Mouse (Mus musculus) midbrain, embryonic 16.5 days (tissue): Measurements from ENCODE around the gene Nppa. TPM values are rescaled to one million over a fixed set of nuclear protein-coding genes. Genes with fewer than 3 reads are reported as not detected.

Experiments
- ATAC-seq: fragments of 200-750 bp; cut with Nextera tagmentation; 2 replicates; pipeline ENCODE4 v1.8.0; 2017; ENCODE audit warnings: moderate TSS enrichment
- H3K27ac ChIP-seq: fragments of 300-500 bp; sonication (generic); 2 replicates; pipeline ENCODE4 v1.5.1; 2014; ENCODE audit warnings: mild to moderate bottlenecking, low read length, mixed read lengths
- H3K27me3 ChIP-seq: fragments of 300-500 bp; sonication (generic); 2 replicates; pipeline ENCODE4 v1.6.1; 2014; ENCODE audit warnings: low read depth, low read length, mixed read lengths; ENCODE audit not compliant: control insufficient read depth, insufficient read depth
- H3K36me3 ChIP-seq: fragments of 300-500 bp; sonication (generic); 2 replicates; pipeline ENCODE4 v1.6.1; 2014; ENCODE audit warnings: mild to moderate bottlenecking, low read length, moderate library complexity, mixed read lengths; ENCODE audit not compliant: control insufficient read depth, insufficient read depth
- H3K4me1 ChIP-seq: fragments of 300-500 bp; sonication (generic); 2 replicates; pipeline ENCODE4 v1.6.1; 2014; ENCODE audit warnings: mild to moderate bottlenecking, low read length, mixed read lengths; ENCODE audit not compliant: control insufficient read depth, insufficient read depth
- H3K4me2 ChIP-seq: fragments of 300-500 bp; sonication (generic); 2 replicates; pipeline ENCODE4 v1.6.1; 2014; ENCODE audit warnings: mild to moderate bottlenecking, low read length, mixed read lengths
- H3K4me3 ChIP-seq: fragments of 300-500 bp; sonication (generic); 2 replicates; pipeline ENCODE4 v1.5.1; 2014; ENCODE audit warnings: low read depth, mild to moderate bottlenecking, low read length, moderate library complexity, mixed read lengths
- H3K9ac ChIP-seq: fragments of 300-500 bp; sonication (generic); 2 replicates; pipeline ENCODE4 v1.6.1; 2014; ENCODE audit warnings: low read depth, low read length, mixed read lengths
- H3K9me3 ChIP-seq: fragments of 300-500 bp; sonication (generic); replicated peaks from 2 replicates; pipeline ENCODE4 v1.6.1; 2014; ENCODE audit warnings: mild to moderate bottlenecking, low read length, mixed read lengths; ENCODE audit not compliant: control insufficient read depth, poor library complexity, severe bottlenecking
- WGBS: fragments of 180-500 bp; shearing (Covaris S2); extraction: QIAGEN DNeasy Blood & Tissue Kit; methylation state at CpG from one replicate; pipeline ENCODE4 v1.1.7; 2014; 5-methylcytosine and 5-hydroxymethylcytosine counted together
- polyA plus RNA-seq: library from polyadenylated mRNA; unstranded; fragments of >200 nt; fragmentation: Nextera tagmentation; extraction: Ambion mirVana; gene quantifications from 2 replicates; pipeline ENCODE4 v1.2.1, GENCODE M21; 2015

Nppa gene
- polyA plus RNA-seq, 1 experiment from 2014 or later = 3.3 TPM

DNA sequence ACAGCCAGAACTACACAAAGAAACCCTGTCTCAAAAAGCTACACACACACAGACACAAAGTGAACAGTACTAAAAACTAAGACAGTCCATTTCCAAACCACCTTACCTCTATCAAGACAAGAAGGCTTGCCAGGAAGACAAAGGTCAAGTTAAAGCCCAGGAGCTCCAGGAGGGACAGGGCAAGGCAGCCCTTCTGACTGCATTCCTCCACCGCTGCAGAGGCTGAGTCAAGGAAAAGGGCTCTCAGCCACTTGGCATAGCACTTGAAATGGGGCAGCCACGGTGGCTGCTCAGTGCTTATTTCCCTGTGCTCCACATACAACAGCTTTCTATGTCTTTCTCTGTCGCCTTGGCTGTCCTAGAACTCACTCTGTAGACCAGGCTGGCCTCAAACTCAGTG is 23.5 kb downstream of the Nppa start:
- Histone ChIP-seq H3K9me3 (no peaks in the 10 kb centered on the region), H3K4me3 (no peak overlapping the region), H3K4me1 (no peaks in the 10 kb centered on the region; the same call in 1 of the 2 replicates), H3K27ac (no peak overlapping the region), H3K27me3 (no peaks in the 10 kb centered on the region), H3K36me3 (peaks cover 57% of the 10 kb centered on the region), H3K9ac (no peak overlapping the region), H3K4me2 (no peak overlapping the region)
- 91% methylated on average over 3 of the region's 3 CpGs for WGBS
- ATAC-seq = no peak

DNA sequence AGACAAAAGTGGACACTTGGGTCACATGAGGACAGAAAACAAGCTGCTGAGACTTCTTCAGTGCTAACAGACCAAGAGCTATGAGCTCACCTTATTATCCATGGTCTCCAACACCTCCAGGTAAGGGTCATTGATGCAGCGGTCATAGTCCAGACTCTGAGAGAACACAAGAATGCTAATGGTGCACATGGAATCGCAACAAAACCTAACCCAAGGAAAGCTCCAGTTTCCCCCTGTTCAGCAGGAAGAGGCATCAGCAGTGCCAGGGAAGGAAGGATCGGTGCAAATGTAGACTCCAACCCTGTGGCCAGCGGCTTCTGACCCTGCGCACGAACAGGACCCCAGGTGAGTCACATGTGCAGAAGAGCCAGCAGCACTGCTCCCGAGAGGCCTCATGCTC is 28.8 kb downstream of the Nppa start:
- no peak overlapping the region for H3K27ac ChIP-seq
- 94% methylated on average over 7 of the region's 7 CpGs for WGBS
- no peaks in the 10 kb centered on the region for H3K9me3 ChIP-seq
- H3K9ac ChIP-seq = no peak overlapping the region
- peaks cover 19% of the 10 kb centered on the region for H3K36me3 ChIP-seq
- H3K4me3 ChIP-seq = no peak overlapping the region
- no peak for ATAC-seq
- no peak overlapping the region for H3K4me2 ChIP-seq
- H3K27me3 ChIP-seq = no peaks in the 10 kb centered on the region
- H3K4me1 ChIP-seq = no peaks in the 10 kb centered on the region; the same call in 1 of the 2 replicates

- Histone ChIP-seq H3K9me3 (no peaks in the 10 kb centered on the region), H3K27me3 (no peaks in the 10 kb centered on the region), H3K4me1 (no peaks in the 10 kb centered on the region; the same call in 1 of the 2 replicates), H3K36me3 (peaks cover 10% of the 10 kb centered on the region; the same call in 1 of the 2 replicates), H3K4me2 (no peak overlapping the region), H3K9ac (no peak overlapping the region), H3K27ac (no peak overlapping the region), H3K4me3 (no peak overlapping the region)
- 84% methylated on average over 5 of the region's 5 CpGs for WGBS
- ATAC-seq = no peak
Measured at GRCm38 (mm10) chr4:148030506-148030905, 30.0 kb downstream of the Nppa start.

- Histone ChIP-seq H3K9ac (no peak overlapping the region), H3K4me3 (no peak overlapping the region), H3K27ac (no peak overlapping the region), H3K4me1 (peaks cover 9% of the 10 kb centered on the region), H3K4me2 (no peak overlapping the region), H3K9me3 (no peaks in the 10 kb centered on the region), H3K36me3 (peaks cover 2% of the 10 kb centered on the region; the same call in 1 of the 2 replicates), H3K27me3 (no peaks in the 10 kb centered on the region)
- 63% methylated on average over 7 of the region's 7 CpGs for WGBS
- no peak for ATAC-seq
Measured at GRCm38 (mm10) chr4:148033858-148034410, 33.4 kb downstream of the Nppa start.

DNA sequence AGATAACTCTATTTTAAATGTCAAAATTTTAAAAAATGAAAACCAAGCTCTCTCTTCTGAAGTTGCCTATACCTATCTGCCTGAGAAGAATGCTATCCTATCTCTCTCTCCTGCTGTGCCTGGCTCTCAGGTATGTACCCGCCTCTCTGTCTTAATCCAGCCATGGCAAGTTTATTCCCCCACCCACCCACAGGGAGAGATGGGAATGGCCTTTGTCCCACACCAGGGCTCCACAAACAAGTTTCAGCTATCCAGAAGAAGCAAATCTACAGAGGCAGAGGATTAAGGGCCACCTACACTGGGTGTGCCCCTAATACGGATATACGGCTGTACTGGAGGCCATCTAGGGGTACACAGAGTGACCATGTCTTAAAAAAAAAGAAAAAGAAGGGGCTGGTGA is 34.9 kb downstream of the Nppa start:
- no peak overlapping the region for H3K27ac ChIP-seq
- no peak overlapping the region for H3K9ac ChIP-seq
- H3K9me3 ChIP-seq = no peaks in the 10 kb centered on the region
- peaks cover 2% of the 10 kb centered on the region; the same call in 1 of the 2 replicates for H3K36me3 ChIP-seq
- H3K4me1 ChIP-seq = peaks cover 19% of the 10 kb centered on the region
- H3K27me3 ChIP-seq = no peaks in the 10 kb centered on the region
- no peak for ATAC-seq
- H3K4me2 ChIP-seq = no peak overlapping the region
- 86% methylated on average over 3 of the region's 3 CpGs for WGBS
- H3K4me3 ChIP-seq = no peak overlapping the region

DNA sequence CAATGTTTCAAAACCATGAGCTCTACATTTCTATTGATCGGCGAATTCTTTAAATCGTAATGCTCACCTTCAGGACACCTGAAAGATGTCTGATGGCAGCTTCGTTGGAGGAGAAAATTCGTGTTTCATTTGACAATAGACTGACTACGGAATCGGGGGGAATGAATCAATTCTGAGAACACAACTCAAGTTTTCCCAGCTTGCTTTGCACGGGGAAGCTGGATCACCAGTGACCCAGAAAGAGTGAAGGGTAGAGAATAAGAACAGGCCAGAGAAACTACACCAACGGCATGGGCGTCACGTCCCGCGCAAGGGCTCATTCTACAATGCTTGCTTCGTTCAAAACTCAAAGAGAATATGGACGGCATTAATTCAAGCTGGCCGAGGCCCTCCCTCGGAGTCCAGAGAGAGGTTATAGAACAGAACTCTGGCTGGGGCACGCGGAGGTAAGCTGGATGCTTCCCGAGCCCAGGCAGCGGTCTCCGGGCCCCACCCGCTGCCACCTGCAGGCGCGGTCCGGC is 37.6 kb downstream of the Nppa start:
- Histone ChIP-seq H3K36me3 (peaks cover 2% of the 10 kb centered on the region; the same call in 1 of the 2 replicates), H3K4me3 (peak overlapping the region; percentile 72), H3K4me1 (peaks cover 43% of the 10 kb centered on the region), H3K27me3 (no peaks in the 10 kb centered on the region), H3K9me3 (no peaks in the 10 kb centered on the region), H3K9ac (peak overlapping the region; percentile 80), H3K4me2 (peak overlapping the region; percentile 70), H3K27ac (peak overlapping the region; percentile 90)
- no peak for ATAC-seq
- 6% methylated on average over 26 of the region's 26 CpGs for WGBS

DNA sequence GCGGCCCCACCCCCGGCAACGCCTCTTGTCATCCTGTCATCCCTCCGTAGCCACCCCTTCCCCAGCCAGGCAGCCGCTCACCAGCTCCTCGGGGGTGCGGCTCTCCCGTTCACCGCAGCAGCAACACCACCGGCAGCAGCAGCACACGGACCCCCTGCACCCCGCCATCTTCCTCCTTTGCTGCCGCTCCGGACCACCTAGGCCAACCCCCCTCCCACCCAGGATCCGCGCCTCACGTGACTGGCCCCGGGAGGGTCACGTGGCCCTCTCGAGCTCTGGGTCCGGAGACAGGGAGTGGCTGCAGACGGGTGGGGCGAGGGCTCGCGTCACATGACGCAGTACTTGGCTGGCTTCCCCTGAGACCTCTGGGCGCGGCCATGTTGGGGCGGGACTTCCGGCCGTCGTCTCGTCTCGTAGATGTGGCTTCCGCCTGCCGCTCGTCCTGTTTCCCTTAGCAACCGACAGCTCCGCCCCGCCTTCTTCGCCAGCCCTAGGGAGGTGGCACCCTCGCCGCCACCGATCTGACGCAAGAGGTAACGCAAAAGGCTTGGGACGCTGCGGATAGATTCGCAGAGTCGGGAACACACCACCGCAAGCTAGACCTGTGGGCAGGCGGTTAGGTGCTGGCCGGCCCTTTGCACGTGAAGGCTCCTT is 38.2 kb downstream of the Nppa start, which contains the start of the genes Clcn6 and Mthfr:
Clcn6 (minus strand) TSS at position 222 of the 654 bp plus-strand sequence.
Mthfr (plus strand) TSS at position 478 of the 654 bp plus-strand sequence.
- Histone ChIP-seq H3K4me3 (peak within 1 kb of the TSS; percentile 72), H3K4me2 (peak within 1 kb of the TSS; percentile 85), H3K9ac (peak within 1 kb of the TSS; percentile 80), H3K9me3 (no peaks in the 10 kb centered on the region), H3K27me3 (no peaks in the 10 kb centered on the region), H3K27ac (peak within 1 kb of the TSS; percentile 90), H3K4me1 (peaks cover 43% of the 10 kb centered on the region), H3K36me3 (peaks cover 2% of the 10 kb centered on the region; the same call in 1 of the 2 replicates)
- whole genome bisulfite sequencing = under 1% methylated on average over 52 of the region's 54 CpGs
- peak; percentile 92 for ATAC-seq

- Histone ChIP-seq H3K27me3 (no peaks in the 10 kb centered on the region), H3K36me3 (peaks cover 2% of the 10 kb centered on the region), H3K4me2 (peak overlapping the region; percentile 85), H3K4me3 (peak overlapping the region; percentile 72), H3K9ac (peak overlapping the region; percentile 80), H3K9me3 (no peaks in the 10 kb centered on the region), H3K27ac (peak overlapping the region; percentile 90), H3K4me1 (peaks cover 43% of the 10 kb centered on the region)
- ATAC-seq = 0 out of 2 replicates have a peak, but pooled peaks have one; percentile 0
- WGBS = 16% methylated on average over 19 of the region's 19 CpGs
Measured at GRCm38 (mm10) chr4:148039254-148040028, 38.9 kb downstream of the Nppa start.
